Mouse (Mus musculus) neural tube, embryonic 13.5 days (tissue): ENCODE measurements around the gene Abhd17c. TPM values are rescaled to one million over a fixed set of nuclear protein-coding genes. Genes with fewer than 3 reads are reported as not detected.
"Not testable (repeated sequence)": the region's sequence is repeated elsewhere in the genome, so short reads cannot be mapped to it uniquely, and the experiment has no call there.

Experiments used
- ATAC-seq: fragments of 200-750 bp; cut with Nextera tagmentation; 2 replicates; pipeline ENCODE4 v1.8.0; 2017; ENCODE audit warnings: low read depth, mild to moderate bottlenecking, moderate TSS enrichment, moderate library complexity
- H3K27ac ChIP-seq: fragments of 300-500 bp; sonication (generic); replicated peaks from 2 replicates; pipeline ENCODE4 v1.5.1; 2015; ENCODE audit warnings: moderate library complexity, mild to moderate bottlenecking, inconsistent platforms
- H3K27me3 ChIP-seq: fragments of 300-500 bp; sonication (generic); 2 replicates; pipeline ENCODE4 v1.6.1; 2015; ENCODE audit warnings: mild to moderate bottlenecking, inconsistent platforms
- H3K36me3 ChIP-seq: fragments of 300-500 bp; sonication (generic); 2 replicates; pipeline ENCODE4 v1.6.1; 2015; ENCODE audit warnings: mild to moderate bottlenecking, inconsistent platforms
- H3K4me1 ChIP-seq: fragments of 300-500 bp; sonication (generic); replicated peaks from 2 replicates; pipeline ENCODE4 v1.6.1; 2015; ENCODE audit warnings: inconsistent platforms
- H3K4me2 ChIP-seq: fragments of 300-500 bp; sonication (generic); 2 replicates; pipeline ENCODE4 v1.6.1; 2015; ENCODE audit warnings: inconsistent platforms, mild to moderate bottlenecking, moderate library complexity
- H3K4me3 ChIP-seq: fragments of 300-500 bp; sonication (generic); 2 replicates; pipeline ENCODE4 v1.5.1; 2015; ENCODE audit warnings: mild to moderate bottlenecking, inconsistent platforms
- H3K9ac ChIP-seq: fragments of 300-500 bp; sonication (generic); 2 replicates; pipeline ENCODE4 v1.6.1; 2015; ENCODE audit warnings: moderate library complexity, mild to moderate bottlenecking, inconsistent platforms
- H3K9me3 ChIP-seq: fragments of 300-500 bp; sonication (generic); 2 replicates; pipeline ENCODE4 v1.6.1; 2016; ENCODE audit warnings: inconsistent platforms
- WGBS: fragments of 180-500 bp; shearing (Covaris S2); methylation state at CpG from one replicate; pipeline ENCODE4 v1.1.7; 2015; 5-methylcytosine and 5-hydroxymethylcytosine counted together
- polyA plus RNA-seq: library from polyadenylated mRNA; unstranded; fragments of >200 nt; fragmentation: Nextera tagmentation; extraction: Ambion mirVana; gene quantifications from 2 replicates; pipeline ENCODE4 v1.2.1, GENCODE M21; 2015

Gene Abhd17c
- polyA plus RNA-seq, result 55.8 and 62.5 TPM in 2 replicates

DNA sequence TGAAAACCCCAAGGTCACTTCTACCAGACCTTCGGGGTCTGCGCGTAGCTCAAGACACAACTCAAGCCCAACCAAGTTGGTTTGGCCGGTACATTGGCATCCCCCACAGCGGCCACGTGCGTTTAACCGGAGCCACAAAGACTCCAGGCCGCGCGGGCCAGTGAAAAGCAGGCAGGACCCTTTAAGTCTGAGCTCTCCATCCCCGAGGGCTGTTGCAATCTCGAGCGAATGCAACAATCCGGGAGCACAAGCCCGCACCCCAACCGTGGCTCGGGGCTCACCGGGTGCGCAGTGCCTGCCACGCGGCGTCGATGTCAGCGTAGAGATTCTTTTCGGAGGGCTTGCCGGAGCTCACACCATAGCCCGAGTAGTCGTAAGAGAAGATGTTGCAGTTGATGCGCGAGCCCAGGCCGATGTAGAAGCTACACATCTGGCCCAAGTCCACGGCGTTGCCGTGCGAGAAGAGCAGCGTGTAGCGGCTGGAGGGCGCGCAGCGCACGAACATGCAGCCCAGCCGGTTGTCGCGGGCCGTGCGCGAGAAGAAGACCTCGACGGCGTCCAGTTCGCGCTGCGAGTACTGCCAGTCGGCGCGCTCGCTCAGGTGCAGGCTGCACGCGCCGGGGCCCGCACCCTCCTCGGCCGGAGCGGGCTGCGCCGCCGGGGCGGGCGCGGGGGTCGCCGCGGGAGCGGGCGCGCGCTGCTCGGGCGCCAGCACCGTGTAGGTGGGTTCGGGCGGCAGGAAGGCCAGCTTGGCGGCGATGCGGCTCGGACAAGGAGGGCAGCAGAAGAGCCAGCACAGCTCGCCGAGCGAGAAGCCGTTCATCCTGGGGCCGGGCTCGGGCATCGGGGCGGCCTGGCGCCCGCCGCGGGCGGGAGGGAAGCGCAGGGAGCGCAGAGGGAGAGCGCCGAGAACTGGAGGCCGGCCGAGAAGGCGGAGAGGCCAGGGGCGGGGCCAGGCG is at the start of gene Abhd17c:
Gene Abhd17c, minus strand, starts transcription at position 893 of the 959 bp plus-strand sequence.
- Histone ChIP-seq H3K36me3 (peaks cover 8% of the 10 kb centered on the region; the same call in 1 of the 2 replicates), H3K9ac (peak within 1 kb of the TSS; percentile 96), H3K4me1 (peaks cover 53% of the 10 kb centered on the region), H3K27ac (peak within 1 kb of the TSS; percentile 97), H3K9me3 (no peaks in the 10 kb centered on the region), H3K4me2 (peak within 1 kb of the TSS; percentile 95), H3K4me3 (peak within 1 kb of the TSS; percentile 95), H3K27me3 (no peaks in the 10 kb centered on the region)
- WGBS, result 1% methylated on average over 94 of the region's 109 CpGs
- peak; percentile 79 for ATAC-seq

DNA sequence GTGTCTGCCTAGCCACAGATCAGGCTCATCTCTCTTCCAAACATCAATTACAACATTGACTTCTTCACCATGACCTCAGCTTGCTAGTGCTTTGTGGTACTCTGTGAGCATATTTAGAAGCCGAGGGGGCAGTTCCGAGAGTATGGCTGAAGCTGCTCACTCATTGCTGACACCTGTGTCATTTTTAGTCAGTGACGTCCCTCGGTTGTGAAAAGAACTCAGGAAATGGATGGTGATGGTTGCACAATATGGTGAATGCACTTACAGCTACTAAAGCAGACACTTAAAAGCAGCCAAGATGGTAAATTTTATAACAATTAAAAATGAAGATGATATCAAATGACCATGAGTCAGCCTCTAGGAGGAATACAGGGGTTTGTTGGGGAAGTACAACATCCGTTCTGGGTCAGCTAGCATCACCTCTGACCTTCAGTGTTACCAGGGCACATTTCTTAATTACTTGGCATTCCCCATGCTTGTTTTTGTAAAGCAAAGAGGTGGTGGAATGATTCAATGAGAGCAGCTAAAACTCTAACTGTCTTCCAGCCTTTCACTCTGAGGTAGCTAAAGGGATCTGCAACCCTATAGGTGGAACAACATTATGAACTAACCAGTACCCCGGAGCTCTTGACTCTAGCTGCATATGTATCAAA is 45.6 kb upstream of the Abhd17c start:
- no peak overlapping the region for H3K9ac ChIP-seq
- H3K4me1 ChIP-seq, result no peaks in the 10 kb centered on the region
- H3K36me3 ChIP-seq, result no peaks in the 10 kb centered on the region
- no peaks in the 10 kb centered on the region for H3K9me3 ChIP-seq
- H3K27me3 ChIP-seq, result no peaks in the 10 kb centered on the region
- no peak for ATAC-seq
- H3K4me2 ChIP-seq, result no peak overlapping the region
- no peak overlapping the region for H3K27ac ChIP-seq
- no peak overlapping the region for H3K4me3 ChIP-seq
- 86% methylated on average over 6 of the region's 6 CpGs for WGBS

DNA sequence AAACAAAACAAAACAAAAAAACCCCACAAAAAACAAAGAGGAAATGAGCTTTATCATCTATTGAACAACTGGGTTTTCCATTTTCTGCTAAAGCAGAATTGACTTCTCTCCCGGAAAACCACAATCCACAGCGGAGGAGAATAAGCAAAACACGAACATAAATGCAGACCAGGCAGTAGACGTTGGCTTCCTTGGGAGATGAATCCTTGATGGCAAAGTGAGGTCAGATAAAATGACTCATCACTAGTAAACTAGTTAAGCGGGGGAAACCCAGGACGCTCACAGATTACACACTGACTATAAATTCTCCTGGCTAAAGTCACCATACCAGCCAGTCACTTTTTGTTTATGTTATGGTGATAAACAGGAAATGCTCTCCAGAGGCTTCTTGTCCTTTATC is 44.5 kb upstream of the Abhd17c start:
- Histone ChIP-seq H3K4me2 (no peak overlapping the region), H3K9ac (no peak overlapping the region), H3K4me1 (no peaks in the 10 kb centered on the region), H3K9me3 (no peaks in the 10 kb centered on the region), H3K4me3 (no peak overlapping the region), H3K27ac (no peak overlapping the region), H3K36me3 (no peaks in the 10 kb centered on the region), H3K27me3 (no peaks in the 10 kb centered on the region)
- WGBS, result 79% methylated on average over 6 of the region's 6 CpGs
- no peak for ATAC-seq

DNA sequence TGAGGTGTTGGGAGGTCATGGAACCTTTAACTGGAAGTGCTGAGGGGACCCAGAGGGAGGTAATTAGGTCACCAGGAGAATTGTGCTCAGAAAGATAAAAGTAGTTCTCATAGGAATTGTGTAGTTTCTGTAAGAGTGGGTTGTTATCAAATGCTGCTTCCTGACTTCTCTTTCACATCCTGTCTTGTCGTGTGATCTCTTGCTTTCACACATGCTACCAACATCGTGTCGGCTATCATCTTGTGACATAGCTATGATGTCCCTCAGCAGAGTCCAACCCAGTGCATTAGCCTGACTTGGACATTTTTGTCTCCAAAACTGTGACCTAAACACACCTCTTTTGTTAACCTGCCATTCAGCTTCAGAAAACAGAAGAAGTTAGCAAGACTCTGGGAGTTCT is 40.6 kb upstream of the Abhd17c start:
- no peaks in the 10 kb centered on the region for H3K9me3 ChIP-seq
- H3K27ac ChIP-seq, result no peak overlapping the region
- no peaks in the 10 kb centered on the region for H3K27me3 ChIP-seq
- no peaks in the 10 kb centered on the region for H3K4me1 ChIP-seq
- no peaks in the 10 kb centered on the region for H3K36me3 ChIP-seq
- 93% methylated on average over 3 of the region's 3 CpGs for WGBS
- H3K4me2 ChIP-seq, result no peak overlapping the region
- no peak overlapping the region for H3K4me3 ChIP-seq
- ATAC-seq, result no peak
- H3K9ac ChIP-seq, result no peak overlapping the region

DNA sequence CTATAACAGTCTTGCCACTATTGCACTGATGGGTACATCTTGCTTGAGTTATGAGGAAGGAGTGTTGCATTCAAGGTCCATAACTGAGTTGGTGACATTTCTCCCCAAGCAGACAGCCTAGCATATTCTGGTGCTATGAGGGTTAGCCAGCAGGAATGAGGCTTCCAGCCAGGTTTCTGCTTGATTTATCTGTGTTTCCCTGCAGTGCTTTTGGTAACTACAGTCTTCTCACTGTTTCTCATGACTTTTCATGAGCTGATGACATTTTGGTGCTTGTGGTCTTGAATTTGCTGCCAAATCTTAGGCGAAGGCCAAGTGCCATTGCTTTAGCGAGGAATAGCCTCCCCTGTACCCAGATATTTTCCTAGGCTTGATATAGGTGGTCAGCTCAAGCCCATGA is 39.8 kb upstream of the Abhd17c start:
- Histone ChIP-seq H3K27me3 (no peaks in the 10 kb centered on the region), H3K9me3 (no peaks in the 10 kb centered on the region), H3K4me1 (no peaks in the 10 kb centered on the region), H3K27ac (no peak overlapping the region), H3K4me2 (no peak overlapping the region), H3K9ac (no peak overlapping the region), H3K36me3 (no peaks in the 10 kb centered on the region), H3K4me3 (no peak overlapping the region)
- 88% methylated on average over 2 of the region's 2 CpGs for WGBS
- no peak for ATAC-seq

DNA sequence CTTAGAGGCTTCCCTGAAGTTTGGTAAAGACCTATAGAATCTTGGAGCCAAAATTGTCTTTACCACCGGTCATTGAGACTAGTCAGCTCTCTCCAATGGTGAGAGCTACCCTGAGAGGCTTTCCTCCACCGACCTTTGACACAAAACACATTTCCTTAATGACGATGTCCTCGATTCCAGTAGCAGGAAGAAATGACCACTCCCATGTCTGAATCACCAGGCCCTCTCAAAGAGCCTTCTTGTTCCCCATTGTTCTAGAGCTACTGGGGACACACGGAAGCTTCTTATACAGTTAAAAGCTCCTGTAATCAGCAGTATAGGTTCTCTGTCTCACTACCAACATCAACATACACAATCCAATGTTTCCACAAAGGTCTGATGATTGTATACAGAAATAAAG is 36.5 kb upstream of the Abhd17c start:
- WGBS, result 78% methylated on average over 5 of the region's 5 CpGs
- no peaks in the 10 kb centered on the region for H3K4me1 ChIP-seq
- no peak for ATAC-seq
- H3K4me2 ChIP-seq, result no peak overlapping the region
- H3K9me3 ChIP-seq, result no peaks in the 10 kb centered on the region
- no peaks in the 10 kb centered on the region for H3K36me3 ChIP-seq
- H3K9ac ChIP-seq, result no peak overlapping the region
- no peak overlapping the region for H3K4me3 ChIP-seq
- no peak overlapping the region for H3K27ac ChIP-seq
- H3K27me3 ChIP-seq, result no peaks in the 10 kb centered on the region

DNA sequence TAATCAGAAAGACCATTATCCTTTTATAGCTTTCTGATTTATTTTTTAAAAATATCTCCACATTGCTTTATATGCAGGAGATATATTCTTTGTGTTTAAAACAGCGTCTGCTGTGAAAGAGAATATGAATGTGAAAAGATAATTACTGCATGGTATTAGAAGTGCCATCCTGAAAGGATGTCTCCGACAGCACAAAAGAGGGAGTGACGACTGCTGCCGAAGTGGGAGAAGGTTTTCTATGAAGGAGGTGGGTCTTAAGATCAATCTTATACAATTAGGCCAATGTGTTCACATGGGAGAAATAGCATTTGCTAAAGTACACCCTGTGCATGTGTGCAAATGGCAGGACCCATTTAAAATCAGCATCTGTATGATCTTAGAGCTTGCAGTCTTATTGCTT is 33.5 kb upstream of the Abhd17c start:
- Histone ChIP-seq H3K27ac (no peak overlapping the region), H3K36me3 (no peaks in the 10 kb centered on the region), H3K4me3 (no peak overlapping the region), H3K4me2 (no peak overlapping the region), H3K27me3 (no peaks in the 10 kb centered on the region), H3K9me3 (no peaks in the 10 kb centered on the region), H3K9ac (no peak overlapping the region), H3K4me1 (no peaks in the 10 kb centered on the region)
- ATAC-seq, result no peak
- 81% methylated on average over 4 of the region's 4 CpGs for WGBS

DNA sequence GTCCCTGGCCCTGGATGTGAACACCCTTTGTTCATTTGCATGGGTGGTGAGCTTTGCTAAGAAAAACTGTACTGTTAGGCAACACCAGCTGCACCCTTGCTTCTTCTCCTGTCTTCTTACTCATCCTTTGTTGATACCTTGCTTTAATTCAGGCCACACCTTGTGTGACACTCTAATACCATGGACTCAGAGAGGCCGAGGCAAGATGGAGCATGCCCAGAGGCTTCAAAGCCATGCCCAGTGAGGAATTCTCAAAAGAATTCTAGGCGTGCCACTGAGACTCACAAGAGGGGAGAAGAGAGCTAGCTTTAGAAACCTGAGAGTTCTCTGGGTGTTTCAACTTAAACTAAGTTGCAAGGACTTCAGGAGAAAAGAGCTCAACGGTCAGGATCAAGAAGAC is 33.0 kb upstream of the Abhd17c start:
- Histone ChIP-seq H3K4me3 (no peak overlapping the region), H3K4me1 (no peaks in the 10 kb centered on the region), H3K9me3 (no peaks in the 10 kb centered on the region), H3K27me3 (no peaks in the 10 kb centered on the region), H3K4me2 (no peak overlapping the region), H3K9ac (no peak overlapping the region), H3K36me3 (no peaks in the 10 kb centered on the region), H3K27ac (no peak overlapping the region)
- no peak for ATAC-seq
- WGBS, result 82% methylated on average over 3 of the region's 3 CpGs

DNA sequence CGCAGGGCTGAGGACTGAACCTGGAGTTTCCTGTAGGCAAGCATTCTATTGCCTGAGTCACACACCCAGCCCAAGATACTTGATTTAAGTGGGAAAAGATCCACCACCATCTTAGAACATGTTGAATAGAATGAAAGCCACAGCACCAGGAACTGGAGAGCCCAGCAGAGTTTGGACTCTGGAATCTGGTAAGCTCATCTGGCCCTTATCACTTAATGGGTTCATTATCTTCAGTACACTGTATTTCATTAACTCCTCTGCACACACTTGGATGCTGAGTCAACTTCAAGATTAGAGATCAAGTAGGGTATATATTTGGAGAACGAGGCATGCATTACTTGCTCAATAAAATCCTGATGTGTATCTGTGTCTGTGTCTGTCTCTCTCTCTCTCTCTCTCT is 27.1 kb upstream of the Abhd17c start:
- WGBS, result 96% methylated on average over 2 of the region's 2 CpGs
- H3K27ac ChIP-seq, H3K4me2 ChIP-seq, H3K4me1 ChIP-seq, H3K36me3 ChIP-seq, H3K27me3 ChIP-seq, H3K9me3 ChIP-seq, H3K4me3 ChIP-seq, H3K9ac ChIP-seq, ATAC-seq: not testable (repeated sequence)

DNA sequence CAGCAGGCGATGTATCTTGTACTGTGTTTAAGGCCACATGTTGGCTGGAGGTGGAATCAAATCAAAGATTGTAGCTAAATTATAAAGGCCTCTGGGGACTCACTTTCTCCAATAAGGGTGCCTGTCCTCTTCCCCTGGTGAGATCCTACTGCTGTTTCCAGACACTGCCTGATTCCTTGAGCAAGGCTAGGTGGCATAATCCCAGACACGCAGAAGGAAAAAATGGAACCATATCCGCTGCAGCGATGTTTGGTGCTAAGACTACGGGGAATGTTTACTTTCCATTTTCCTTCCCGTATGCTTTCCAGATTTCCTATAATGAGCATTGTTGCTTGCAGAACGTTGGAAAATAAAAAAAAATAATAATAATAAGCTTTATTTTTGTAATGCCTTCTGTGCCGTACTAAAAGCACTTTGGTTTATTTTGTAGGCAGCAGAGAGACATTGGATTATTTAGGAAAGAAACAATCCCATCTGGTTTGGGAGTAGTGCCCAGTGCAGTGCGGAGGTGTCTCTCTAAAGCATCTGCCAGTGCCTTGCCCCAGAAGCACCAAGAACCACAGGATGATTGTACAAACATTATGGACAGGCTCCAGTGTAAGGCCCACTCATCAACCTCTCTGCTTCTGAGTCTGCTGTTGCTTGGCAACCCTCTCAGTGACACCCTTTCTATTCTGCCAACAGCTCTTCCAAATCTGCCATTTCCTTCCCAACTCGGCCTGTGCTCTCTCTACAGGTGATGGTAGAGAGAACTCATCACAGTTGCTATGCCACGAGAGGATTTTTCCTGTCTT is 23.2 kb upstream of the Abhd17c start:
- no peak overlapping the region for H3K4me2 ChIP-seq
- H3K36me3 ChIP-seq, result no peaks in the 10 kb centered on the region
- no peaks in the 10 kb centered on the region for H3K4me1 ChIP-seq
- ATAC-seq, result no peak
- no peak overlapping the region for H3K4me3 ChIP-seq
- H3K9me3 ChIP-seq, result no peaks in the 10 kb centered on the region
- no peak overlapping the region for H3K9ac ChIP-seq
- no peak overlapping the region for H3K27ac ChIP-seq
- 85% methylated on average over 11 of the region's 11 CpGs for WGBS
- no peaks in the 10 kb centered on the region for H3K27me3 ChIP-seq

DNA sequence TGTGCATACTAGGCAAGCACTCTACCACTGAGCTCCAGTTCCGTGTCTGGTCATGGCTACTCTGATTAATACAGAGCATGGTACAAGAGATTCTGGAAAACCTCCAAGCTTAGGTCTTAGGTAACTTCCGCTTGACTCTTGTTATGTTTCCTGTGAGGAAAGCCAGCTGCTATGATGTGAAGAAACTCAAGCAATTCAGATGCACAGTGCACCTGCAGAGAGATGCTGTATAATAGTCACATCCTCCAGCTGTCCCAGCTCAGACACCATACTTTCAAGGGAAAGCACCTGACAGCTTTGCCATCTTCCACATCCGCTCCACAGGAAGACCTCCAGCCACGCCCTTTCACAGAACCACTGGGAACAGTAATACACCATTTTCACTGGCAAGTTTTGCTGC is 21.7 kb upstream of the Abhd17c start:
- no peak overlapping the region for H3K4me3 ChIP-seq
- no peaks in the 10 kb centered on the region for H3K4me1 ChIP-seq
- H3K36me3 ChIP-seq, result no peaks in the 10 kb centered on the region
- H3K27me3 ChIP-seq, result no peaks in the 10 kb centered on the region
- WGBS, result 97% methylated on average over 4 of the region's 4 CpGs
- ATAC-seq, result no peak
- no peak overlapping the region for H3K27ac ChIP-seq
- H3K9me3 ChIP-seq, result no peaks in the 10 kb centered on the region
- no peak overlapping the region for H3K9ac ChIP-seq
- no peak overlapping the region for H3K4me2 ChIP-seq

DNA sequence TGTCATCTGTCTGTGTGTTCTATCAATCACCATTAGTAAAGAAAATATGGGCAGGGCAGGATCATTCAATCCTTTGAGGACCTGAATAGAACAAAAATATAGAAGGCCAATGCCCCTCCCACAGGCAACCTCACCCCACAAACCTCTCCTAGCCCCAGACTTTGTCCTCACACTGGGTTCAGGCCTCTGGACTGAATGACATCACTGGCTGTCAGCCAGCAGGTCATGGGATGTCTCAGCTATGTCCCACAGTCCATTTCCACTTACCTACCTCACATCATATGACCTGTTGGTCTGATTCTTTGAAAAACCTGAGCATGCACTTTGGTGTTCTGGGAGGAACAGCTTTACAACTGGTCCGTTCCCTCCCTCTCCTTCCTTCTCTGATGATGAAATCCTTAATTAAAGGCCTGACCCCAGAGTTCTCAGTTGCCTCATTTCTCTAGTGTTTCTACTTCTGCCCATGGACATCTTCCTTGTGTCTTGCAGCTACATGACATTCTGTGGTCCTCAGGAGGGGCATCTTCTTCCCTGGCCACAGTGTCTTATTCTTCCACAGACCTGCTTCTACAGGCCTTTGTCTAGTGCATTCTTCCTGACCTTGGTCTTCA is 19.6 kb upstream of the Abhd17c start:
- no peak overlapping the region for H3K27ac ChIP-seq
- no peaks in the 10 kb centered on the region for H3K9me3 ChIP-seq
- no peak overlapping the region for H3K4me2 ChIP-seq
- no peak overlapping the region for H3K4me3 ChIP-seq
- H3K27me3 ChIP-seq, result no peaks in the 10 kb centered on the region
- 77% methylated on average over 1 of the region's 1 CpGs for WGBS
- no peaks in the 10 kb centered on the region for H3K36me3 ChIP-seq
- no peaks in the 10 kb centered on the region for H3K4me1 ChIP-seq
- H3K9ac ChIP-seq, result no peak overlapping the region
- no peak for ATAC-seq
